Mouse (Mus musculus) neural tube, embryonic 12.5 days (tissue): Measurements from ENCODE around the gene Cxcr4. TPM values are rescaled to one million over a fixed set of nuclear protein-coding genes. Genes with fewer than 3 reads are reported as not detected.
A peak's percentile ranks its signal among the peaks of the same experiment; 100 is the strongest.

ENCODE experiments used
- ATAC-seq: fragments of 200-750 bp; cut with Nextera tagmentation; 2 replicates; pipeline ENCODE4 v1.8.0; 2017; ENCODE audit warnings: low read depth, mild to moderate bottlenecking, moderate TSS enrichment, moderate library complexity; ENCODE audit not compliant: low FRiP score
- H3K27ac ChIP-seq: fragments of 300-500 bp; sonication (generic); 2 replicates; pipeline ENCODE4 v1.5.1; 2016
- H3K27me3 ChIP-seq: fragments of 300-500 bp; sonication (generic); replicated peaks from 2 replicates; pipeline ENCODE4 v1.6.1; 2016; ENCODE audit warnings: mild to moderate bottlenecking
- H3K36me3 ChIP-seq: fragments of 300-500 bp; sonication (generic); 2 replicates; pipeline ENCODE4 v1.6.1; 2016; ENCODE audit warnings: mild to moderate bottlenecking
- H3K4me1 ChIP-seq: fragments of 300-500 bp; sonication (generic); 2 replicates; pipeline ENCODE4 v1.6.1; 2016
- H3K4me2 ChIP-seq: fragments of 300-500 bp; sonication (generic); replicated peaks from 2 replicates; pipeline ENCODE4 v1.6.1; 2016; ENCODE audit warnings: mild to moderate bottlenecking
- H3K4me3 ChIP-seq: fragments of 300-500 bp; sonication (generic); 2 replicates; pipeline ENCODE4 v1.5.1; 2016
- H3K9ac ChIP-seq: fragments of 300-500 bp; sonication (generic); 2 replicates; pipeline ENCODE4 v1.6.1; 2016; ENCODE audit warnings: mild to moderate bottlenecking
- H3K9me3 ChIP-seq: fragments of 300-500 bp; sonication (generic); 2 replicates; pipeline ENCODE4 v1.6.1; 2016; ENCODE audit warnings: mild to moderate bottlenecking
- WGBS: fragments of 180-500 bp; shearing (Covaris S2); methylation state at CpG from one replicate; pipeline ENCODE4 v1.1.7; 2016; 5-methylcytosine and 5-hydroxymethylcytosine counted together
- polyA plus RNA-seq: library from polyadenylated mRNA; unstranded; fragments of >200 nt; fragmentation: Nextera tagmentation; extraction: Ambion mirVana; gene quantifications from 2 replicates; pipeline ENCODE4 v1.2.1, GENCODE M21; 2016

Cxcr4 gene
- polyA plus RNA-seq, 1 experiment from 2014 or later: 11.7 TPM

DNA sequence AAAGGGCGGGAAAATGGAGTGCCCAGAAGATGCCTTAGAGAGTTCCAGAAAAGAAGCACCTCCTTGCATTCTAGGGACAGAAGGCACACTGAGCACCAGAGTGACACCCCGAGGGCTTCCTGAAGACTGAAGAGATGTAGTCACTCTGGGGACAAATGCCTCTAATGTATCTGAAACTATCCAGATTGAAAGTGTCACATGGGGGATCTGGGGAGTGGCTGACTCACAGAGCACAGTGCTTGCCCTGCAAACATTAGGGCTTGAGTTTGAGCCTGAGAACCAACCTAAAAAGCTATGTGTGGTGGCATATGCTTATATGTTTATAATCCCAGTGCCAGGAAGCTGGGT lies 23.3 kb upstream of the Cxcr4 start:
- 88% methylated on average over 2 of the region's 2 CpGs for WGBS
- Histone ChIP-seq H3K27ac (no peak overlapping the region), H3K4me3 (no peak overlapping the region), H3K36me3 (no peaks in the 10 kb centered on the region), H3K9me3 (no peaks in the 10 kb centered on the region), H3K4me1 (no peaks in the 10 kb centered on the region), H3K27me3 (no peaks in the 10 kb centered on the region), H3K9ac (no peak overlapping the region), H3K4me2 (no peak overlapping the region)
- ATAC-seq: no peak

DNA sequence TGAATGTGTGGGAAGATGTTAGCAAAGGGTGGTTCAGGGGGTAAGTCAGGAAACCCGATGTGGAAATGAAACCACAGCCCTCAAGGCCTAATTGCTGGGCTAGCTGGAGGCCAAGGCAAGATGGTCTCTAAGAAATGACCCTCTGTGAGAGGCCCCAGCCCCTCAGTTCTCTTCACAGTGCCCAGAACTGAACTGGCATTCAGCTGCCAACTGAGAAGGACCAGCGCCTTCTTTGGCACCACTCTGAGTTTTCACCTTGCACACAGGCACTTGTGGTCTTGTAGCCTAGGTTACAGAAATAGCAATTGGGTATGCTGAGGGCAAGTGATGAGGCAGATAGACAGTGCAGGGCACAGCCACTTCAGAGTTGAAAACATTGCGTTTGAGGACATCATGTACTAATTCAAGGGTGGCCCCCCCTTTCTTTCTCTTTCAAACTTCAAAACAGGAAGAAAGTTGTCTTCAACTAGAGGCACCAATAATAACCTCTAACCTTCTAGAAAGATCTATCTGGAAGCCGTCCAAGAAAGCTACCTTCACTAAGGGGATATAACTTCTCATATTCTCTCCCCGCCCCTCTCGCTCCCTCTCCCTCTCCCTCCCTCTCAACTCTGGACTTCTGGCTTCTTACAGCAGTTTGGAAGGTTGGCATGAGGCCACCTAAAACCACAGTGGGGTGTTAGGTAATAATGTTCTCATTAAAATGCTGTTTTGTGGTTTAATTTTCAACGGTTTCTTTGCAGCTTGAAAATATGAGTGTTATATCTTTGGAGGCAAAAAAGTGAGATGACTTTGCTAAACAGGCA lies 22.8 kb upstream of the Cxcr4 start:
- Histone ChIP-seq H3K9me3 (no peaks in the 10 kb centered on the region), H3K36me3 (no peaks in the 10 kb centered on the region), H3K27me3 (no peaks in the 10 kb centered on the region), H3K4me2 (no peak overlapping the region), H3K9ac (no peak overlapping the region), H3K4me1 (no peaks in the 10 kb centered on the region), H3K27ac (no peak overlapping the region), H3K4me3 (no peak overlapping the region)
- no peak for ATAC-seq
- WGBS: 85% methylated on average over 7 of the region's 7 CpGs

DNA sequence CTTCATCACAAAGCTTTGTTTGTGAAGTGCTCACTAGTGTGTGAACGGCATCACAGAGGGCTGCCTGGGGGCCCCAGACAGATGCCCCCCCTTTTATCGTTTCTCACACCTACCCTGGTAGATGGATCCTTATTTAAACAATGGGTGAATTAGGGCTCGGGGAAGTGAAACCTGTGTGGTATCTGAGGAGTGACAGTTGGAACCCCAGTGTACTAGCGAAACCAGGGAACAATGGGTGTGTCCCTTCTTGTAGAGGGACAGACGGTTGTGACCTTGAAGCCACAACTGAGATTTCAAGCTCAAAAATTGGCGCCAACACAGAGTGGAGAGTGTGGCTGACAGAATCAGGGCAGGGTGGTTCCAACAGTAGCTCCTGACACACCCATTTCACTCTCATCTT lies 16.0 kb upstream of the Cxcr4 start:
- H3K9me3 ChIP-seq: no peaks in the 10 kb centered on the region
- no peak overlapping the region for H3K27ac ChIP-seq
- WGBS: 76% methylated on average over 6 of the region's 6 CpGs

DNA sequence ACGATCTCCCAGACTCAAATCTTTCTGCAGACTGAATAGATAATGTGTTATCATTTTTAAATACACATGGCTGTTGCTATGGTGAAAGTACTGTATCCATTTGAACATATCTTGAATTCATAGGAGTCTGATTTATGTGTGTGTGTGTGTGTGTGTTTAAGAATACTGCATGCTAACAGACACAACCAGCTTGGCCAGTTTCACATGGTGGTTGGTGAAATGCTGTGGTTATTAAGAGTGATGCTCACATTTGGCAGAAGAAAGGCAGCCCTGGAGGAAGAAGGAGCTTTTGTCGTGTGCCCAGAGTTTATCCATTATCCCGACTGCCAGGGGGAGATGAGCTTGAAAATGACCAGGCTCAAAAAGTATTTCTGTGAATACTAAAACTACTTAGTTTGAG lies 15.3 kb upstream of the Cxcr4 start:
- Histone ChIP-seq H3K4me1 (no peaks in the 10 kb centered on the region), H3K36me3 (no peaks in the 10 kb centered on the region), H3K4me3 (no peak overlapping the region), H3K9ac (no peak overlapping the region), H3K27me3 (no peaks in the 10 kb centered on the region), H3K4me2 (no peak overlapping the region), H3K27ac (no peak overlapping the region), H3K9me3 (no peaks in the 10 kb centered on the region)
- no peak for ATAC-seq
- 77% methylated on average over 3 of the region's 3 CpGs for WGBS

More for the DNA sequence above, 16.0 kb upstream of the Cxcr4 start:
- Histone ChIP-seq H3K9ac (no peak overlapping the region), H3K36me3 (no peaks in the 10 kb centered on the region), H3K27me3 (no peaks in the 10 kb centered on the region), H3K4me2 (no peak overlapping the region), H3K4me3 (no peak overlapping the region), H3K4me1 (no peaks in the 10 kb centered on the region)
- no peak for ATAC-seq

- Histone ChIP-seq H3K27ac (no peak overlapping the region), H3K4me3 (no peak overlapping the region), H3K36me3 (no peaks in the 10 kb centered on the region), H3K9ac (no peak overlapping the region), H3K9me3 (no peaks in the 10 kb centered on the region), H3K4me1 (no peaks in the 10 kb centered on the region), H3K4me2 (no peak overlapping the region), H3K27me3 (no peaks in the 10 kb centered on the region)
- WGBS: 76% methylated on average over 1 of the region's 1 CpGs
- no peak for ATAC-seq
These were observed 13.7 kb upstream of the Cxcr4 start for GRCm38 (mm10) chr1:128605794-128606193.

DNA sequence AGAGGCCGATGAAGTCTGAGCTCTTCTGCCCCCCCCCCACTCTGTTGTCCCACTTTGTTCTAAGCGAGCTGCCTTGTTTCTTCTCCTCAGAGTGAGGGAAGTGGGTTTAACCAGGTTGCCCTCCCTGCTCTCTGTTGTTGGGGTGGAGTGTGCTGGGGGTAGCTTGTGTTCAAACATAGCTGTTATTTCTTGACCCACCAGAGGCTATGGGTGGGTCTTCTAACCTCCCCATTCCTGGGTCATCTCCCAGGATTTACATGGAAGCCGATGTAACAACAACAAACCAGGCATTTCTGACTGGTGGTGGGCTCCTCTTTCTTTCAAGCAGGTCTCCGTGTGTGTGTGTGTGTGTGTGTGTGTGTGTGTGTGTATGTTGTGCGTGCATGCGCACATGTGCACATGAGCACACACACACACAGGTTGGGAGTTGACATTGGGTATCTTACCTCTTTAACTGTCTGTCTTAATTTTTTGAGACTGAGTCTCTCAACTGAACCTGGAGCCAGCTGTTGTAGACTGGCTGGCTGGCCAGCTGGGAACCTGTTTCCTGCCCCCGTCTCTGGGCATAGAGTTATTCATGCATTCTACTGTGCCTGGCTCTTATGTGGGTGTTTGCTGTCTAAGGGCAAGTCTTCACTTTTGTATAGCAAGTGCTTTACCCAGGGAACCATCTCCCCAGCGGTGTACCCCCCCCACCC lies 10.7 kb upstream of the Cxcr4 start:
- Histone ChIP-seq H3K27ac (no peak overlapping the region), H3K4me2 (no peak overlapping the region), H3K9me3 (no peaks in the 10 kb centered on the region), H3K36me3 (no peaks in the 10 kb centered on the region), H3K4me3 (no peak overlapping the region), H3K9ac (no peak overlapping the region), H3K27me3 (no peaks in the 10 kb centered on the region), H3K4me1 (no peaks in the 10 kb centered on the region)
- no peak for ATAC-seq
- WGBS: 83% methylated on average over 8 of the region's 8 CpGs

DNA sequence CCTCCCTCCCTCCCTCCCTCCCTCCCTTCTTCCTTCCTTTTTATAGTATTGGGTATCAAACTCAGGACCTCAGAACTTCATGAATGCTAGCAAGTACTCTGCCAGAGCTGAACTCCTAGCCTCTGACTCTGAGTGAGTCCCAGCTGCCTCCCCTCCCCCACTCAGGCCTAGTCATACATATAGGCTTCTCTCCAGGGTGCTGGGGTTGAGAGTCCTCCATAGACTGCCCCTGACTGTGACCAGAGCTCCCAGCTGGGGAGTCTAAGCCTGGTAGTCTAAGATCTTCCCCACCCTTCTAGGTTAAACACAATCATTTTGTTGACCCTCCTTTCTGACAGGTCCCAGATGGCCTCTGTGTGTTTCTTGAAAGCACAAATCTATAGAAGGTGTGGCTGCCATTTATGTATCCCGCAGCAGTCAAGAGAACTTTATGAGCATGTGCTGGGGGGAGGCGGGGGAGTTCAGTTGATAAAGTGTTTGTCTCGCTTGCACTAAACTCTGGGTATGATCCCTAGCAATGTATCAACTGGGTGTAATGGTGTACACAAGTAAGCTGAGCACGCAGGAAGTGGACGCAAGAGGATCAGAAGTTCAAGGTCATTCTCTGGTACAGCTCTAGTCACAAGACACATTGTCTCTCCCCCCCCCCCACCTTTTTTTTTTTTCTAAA lies 10.1 kb upstream of the Cxcr4 start:
- Histone ChIP-seq H3K27me3 (no peaks in the 10 kb centered on the region), H3K4me3 (no peak overlapping the region), H3K27ac (no peak overlapping the region), H3K36me3 (no peaks in the 10 kb centered on the region), H3K9ac (no peak overlapping the region), H3K4me1 (peaks cover 4% of the 10 kb centered on the region), H3K4me2 (no peak overlapping the region), H3K9me3 (no peaks in the 10 kb centered on the region)
- no peak for ATAC-seq
- WGBS: 79% methylated on average over 5 of the region's 5 CpGs

DNA sequence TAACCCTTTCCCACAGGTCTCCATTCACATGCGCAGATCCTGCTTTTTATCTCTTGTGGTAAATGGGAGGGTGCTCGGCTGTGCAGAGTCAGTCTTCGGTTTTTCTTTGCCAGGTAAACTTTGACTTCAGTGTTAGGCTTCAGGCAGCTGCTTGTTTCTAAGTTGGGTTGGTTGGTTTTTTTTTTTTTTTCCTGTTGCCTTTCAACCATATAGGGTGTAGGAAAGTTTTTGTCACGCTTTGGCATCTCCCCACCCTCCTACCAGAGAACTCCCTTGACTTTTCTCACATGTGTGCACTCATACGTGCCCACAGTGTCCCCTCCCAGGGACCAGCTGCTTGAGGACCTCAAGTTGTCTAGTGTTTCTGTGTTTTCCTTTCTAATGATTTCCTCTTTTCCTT lies 9.2 kb upstream of the Cxcr4 start:
- Histone ChIP-seq H3K4me3 (no peak overlapping the region), H3K4me2 (no peak overlapping the region), H3K36me3 (no peaks in the 10 kb centered on the region), H3K27ac (no peak overlapping the region), H3K9ac (no peak overlapping the region), H3K27me3 (no peaks in the 10 kb centered on the region), H3K4me1 (peaks cover 11% of the 10 kb centered on the region), H3K9me3 (no peaks in the 10 kb centered on the region)
- no peak for ATAC-seq
- 76% methylated on average over 5 of the region's 5 CpGs for WGBS

DNA sequence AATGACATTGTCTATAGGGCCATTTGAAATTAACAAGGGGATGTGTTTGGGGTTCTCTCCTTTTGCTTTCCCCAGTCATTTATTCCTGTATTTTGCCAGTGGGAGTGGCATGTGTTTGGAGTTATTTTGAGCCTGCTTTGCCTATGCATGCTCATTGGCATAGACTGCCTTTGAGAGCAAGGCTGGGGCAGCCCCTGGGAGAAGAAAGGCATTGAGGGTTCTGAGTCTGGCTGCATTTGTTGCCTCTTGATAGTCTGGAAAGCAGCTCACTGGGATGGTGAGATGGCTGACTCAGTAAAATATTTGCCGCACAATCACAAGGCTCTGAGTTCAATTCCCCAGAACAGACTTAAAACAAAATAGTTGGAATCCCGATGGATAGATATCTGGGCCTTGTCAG lies 8.5 kb upstream of the Cxcr4 start:
- H3K4me1 ChIP-seq: peaks cover 17% of the 10 kb centered on the region
- ATAC-seq: no peak
- 96% methylated on average over 2 of the region's 2 CpGs for WGBS

GRCm38 (mm10) chr1:128597209-128597782 lies 5.2 kb upstream of the Cxcr4 start:
- 25% methylated on average over 15 of the region's 15 CpGs for WGBS
- H3K4me3 ChIP-seq: no peak overlapping the region
- no peaks in the 10 kb centered on the region for H3K9me3 ChIP-seq
- no peak overlapping the region for H3K9ac ChIP-seq
- ATAC-seq: no peak
- no peaks in the 10 kb centered on the region for H3K36me3 ChIP-seq
- no peak overlapping the region for H3K4me2 ChIP-seq
- peaks cover 42% of the 10 kb centered on the region for H3K4me1 ChIP-seq
- H3K27me3 ChIP-seq: no peaks in the 10 kb centered on the region
- H3K27ac ChIP-seq: no peak overlapping the region

More for the DNA sequence above, 8.5 kb upstream of the Cxcr4 start:
- Histone ChIP-seq H3K27me3 (no peaks in the 10 kb centered on the region), H3K9me3 (no peaks in the 10 kb centered on the region), H3K4me3 (no peak overlapping the region), H3K27ac (no peak overlapping the region), H3K9ac (no peak overlapping the region), H3K36me3 (no peaks in the 10 kb centered on the region), H3K4me2 (no peak overlapping the region)

- Histone ChIP-seq H3K9ac (no peak overlapping the region), H3K27me3 (no peaks in the 10 kb centered on the region), H3K9me3 (no peaks in the 10 kb centered on the region), H3K4me3 (no peak overlapping the region), H3K27ac (no peak overlapping the region), H3K4me2 (0 out of 2 replicates have a peak overlapping the region, but pooled peaks have one; percentile 7), H3K4me1 (peaks cover 42% of the 10 kb centered on the region), H3K36me3 (no peaks in the 10 kb centered on the region)
- 16% methylated on average over 6 of the region's 6 CpGs for WGBS
- ATAC-seq: no peak
These were observed 3.4 kb upstream of the Cxcr4 start for GRCm38 (mm10) chr1:128595528-128595927.

GRCm38 (mm10) chr1:128595105-128595420 lies 3.0 kb upstream of the Cxcr4 start:
- no peak for ATAC-seq
- no peak overlapping the region for H3K9ac ChIP-seq
- H3K27me3 ChIP-seq: no peaks in the 10 kb centered on the region
- H3K4me3 ChIP-seq: no peak overlapping the region
- 32% methylated on average over 3 of the region's 3 CpGs for WGBS
- no peak overlapping the region for H3K27ac ChIP-seq
- peaks cover 42% of the 10 kb centered on the region for H3K4me1 ChIP-seq
- H3K9me3 ChIP-seq: no peaks in the 10 kb centered on the region
- H3K4me2 ChIP-seq: 0 out of 2 replicates have a peak overlapping the region, but pooled peaks have one; percentile 2
- no peaks in the 10 kb centered on the region for H3K36me3 ChIP-seq
